Mouse (Mus musculus) right cerebral cortex, adult 18-20 months (tissue): ENCODE measurements at regions not wholly inside any gene's neighbourhood (a gene's known extent, or its start where the extent isn't known, plus 50 kb on each side); places are given as distances from the start of the nearest gene placed in this dataset.

Experiments
- DNase-seq: peaks from one replicate; pipeline ENCODE4 v3.0.0; 2022; ENCODE audit warnings: mixed read lengths

GRCm38 (mm10) chrX:68954687-68955086, 61.8 kb upstream of the Gm6812 start:
- no peak for DNase-seq

GRCm38 (mm10) chrX:68953298-68953697, 60.4 kb upstream of the Gm6812 start:
- DNase-seq, result peak; percentile 10

GRCm38 (mm10) chrX:68950730-68951129, 57.9 kb upstream of the Gm6812 start:
- DNase-seq, result no peak

GRCm38 (mm10) chrX:68945741-68946140, 52.9 kb upstream of the Gm6812 start:
- DNase-seq, result no peak
